Mouse (Mus musculus): ENCODE results near the gene Dab2.

Gene Dab2

GRCm38 (mm10) chr15:6391886-6392285 is 92.3 kb downstream of the Dab2 start:
- DNase-seq (ENCODE audit: low spot score in 2 of 2): no peak

- no peak for DNase-seq (ENCODE audit: low spot score in 2 of 2)
These were observed 94.0 kb downstream of the Dab2 start for GRCm38 (mm10) chr15:6393624-6394023.

DNA sequence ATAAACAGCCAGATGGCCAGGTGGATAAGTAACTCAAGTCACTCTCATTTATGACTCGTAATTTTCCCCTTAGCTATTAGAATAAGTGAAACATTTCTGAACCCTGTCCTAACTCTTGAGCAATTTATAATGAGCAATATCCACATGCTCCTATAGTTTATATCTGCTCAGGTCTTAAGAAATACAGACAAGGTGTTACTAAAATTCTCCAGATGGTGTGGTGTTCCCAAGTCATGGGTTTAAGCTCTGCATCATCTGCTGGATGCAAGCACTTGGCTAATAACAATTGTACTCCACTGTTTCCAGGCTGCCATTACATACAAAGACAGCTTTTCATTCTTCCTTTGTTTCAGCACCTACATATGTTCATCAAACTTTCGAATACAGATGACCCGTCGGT is 98.6 kb downstream of the Dab2 start:
- no peak for DNase-seq (ENCODE audit: low spot score in 2 of 2)

DNA sequence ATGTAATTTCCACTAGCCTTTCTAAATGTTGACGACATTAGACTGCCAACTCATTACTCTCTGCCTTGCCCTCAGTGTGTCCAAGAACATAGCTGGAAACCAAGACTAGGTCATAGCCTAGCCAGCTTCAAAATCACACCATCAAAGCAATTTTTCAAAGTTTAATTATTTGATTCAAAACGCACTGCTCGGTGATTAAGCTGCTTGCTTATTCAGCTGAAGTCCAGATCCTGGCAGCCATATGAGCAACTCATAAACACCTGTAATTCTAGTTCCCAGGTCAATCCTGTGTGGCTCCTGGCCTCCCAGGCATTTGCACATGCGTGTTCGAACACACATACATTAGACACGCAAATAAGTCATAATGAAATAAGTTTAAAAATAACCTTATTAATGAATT is 99.3 kb downstream of the Dab2 start:
- no peak for DNase-seq (ENCODE audit: low spot score in 2 of 2)

GRCm38 (mm10) chr15:6400115-6400514 is 100.5 kb downstream of the Dab2 start:
- no peak for DNase-seq (ENCODE audit: low spot score in 2 of 2)

DNA sequence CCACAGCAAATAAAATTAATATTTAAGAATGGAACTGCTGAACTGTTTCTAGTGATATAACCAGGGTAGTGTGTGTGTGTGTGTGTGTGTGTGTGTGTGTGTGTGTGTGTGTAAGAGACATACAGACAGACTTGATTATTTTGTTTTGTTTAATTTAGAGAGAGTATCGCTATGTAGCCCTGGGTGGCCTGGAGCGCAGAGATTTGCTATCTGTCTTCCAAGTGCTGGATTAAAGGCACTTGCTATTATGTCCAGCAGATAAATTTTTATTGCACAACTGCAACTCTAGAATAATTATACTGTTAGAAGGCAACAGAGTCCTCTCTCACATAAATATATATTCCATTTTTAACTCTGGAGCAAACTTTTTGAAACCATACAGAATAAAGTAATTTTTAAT is 102.8 kb downstream of the Dab2 start:
- DNase-seq (ENCODE audit: low spot score in 2 of 2): no peak

- no peak for DNase-seq (ENCODE audit: low spot score in 2 of 2)
These were observed 104.6 kb downstream of the Dab2 start for GRCm38 (mm10) chr15:6404172-6404571.

DNA sequence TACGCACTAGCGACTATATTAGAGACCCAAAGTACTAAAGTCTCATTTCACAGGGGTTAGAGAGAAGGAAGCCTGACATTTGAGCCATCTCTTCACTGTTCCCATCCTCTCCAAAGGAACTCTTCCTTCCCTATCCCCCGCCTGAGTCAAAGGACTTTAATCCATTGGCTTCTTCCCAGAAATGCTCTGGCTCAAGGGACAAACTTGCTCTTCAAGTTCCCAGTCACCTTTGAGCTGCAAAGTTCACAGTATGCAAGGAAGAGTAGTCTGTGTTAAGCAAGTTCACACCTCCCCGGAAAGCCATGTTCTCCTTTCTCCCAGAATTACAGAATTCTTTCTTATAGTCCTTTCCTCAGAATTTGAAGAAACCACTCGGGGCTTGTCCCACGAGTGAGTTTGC is 107.2 kb downstream of the Dab2 start:
- no peak for DNase-seq (ENCODE audit: low spot score in 2 of 2)

DNA sequence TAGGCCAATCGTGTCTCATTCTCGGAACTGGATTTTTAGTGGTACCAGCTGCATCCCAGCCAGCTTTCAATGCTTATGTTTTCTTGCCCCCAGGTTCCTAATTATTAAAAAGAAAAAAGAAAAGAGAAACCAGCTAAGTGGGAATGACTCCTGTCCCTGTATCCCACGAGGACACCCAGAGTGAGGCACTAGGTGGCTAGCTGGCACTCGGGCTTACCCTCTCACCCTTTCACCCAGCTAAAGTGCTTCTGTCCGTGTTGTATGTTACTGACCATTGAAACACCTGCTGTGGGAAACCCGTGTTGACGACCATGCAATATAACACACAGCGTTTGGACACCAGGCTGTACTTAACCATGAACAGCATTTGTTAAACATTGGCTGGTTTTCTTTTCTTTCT is 109.4 kb downstream of the Dab2 start:
- DNase-seq (ENCODE audit: low spot score in 2 of 2): no peak

- DNase-seq (ENCODE audit: low spot score in 2 of 2): no peak
These were observed 110.6 kb downstream of the Dab2 start for GRCm38 (mm10) chr15:6410161-6410560.

DNA sequence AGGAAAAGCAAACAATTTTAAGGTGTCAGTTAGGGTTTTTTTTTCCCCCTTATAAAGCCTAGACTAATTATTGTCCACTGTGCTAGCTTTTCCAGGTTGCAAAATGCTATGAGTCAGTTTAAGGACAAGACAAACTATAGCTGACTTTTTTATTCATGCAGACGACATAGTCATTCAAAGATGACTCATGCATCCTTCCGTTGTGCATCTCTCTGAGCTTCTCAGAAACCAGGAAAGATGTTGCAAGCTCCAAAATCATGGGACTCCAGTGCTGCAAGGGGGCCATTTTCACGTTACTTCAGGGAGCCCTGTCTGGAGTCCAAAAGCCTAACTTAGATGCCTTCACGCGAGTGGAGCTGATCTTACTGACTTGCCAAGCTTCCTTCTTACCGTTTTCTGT is 111.7 kb downstream of the Dab2 start:
- DNase-seq (ENCODE audit: low spot score in 2 of 2): no peak

DNA sequence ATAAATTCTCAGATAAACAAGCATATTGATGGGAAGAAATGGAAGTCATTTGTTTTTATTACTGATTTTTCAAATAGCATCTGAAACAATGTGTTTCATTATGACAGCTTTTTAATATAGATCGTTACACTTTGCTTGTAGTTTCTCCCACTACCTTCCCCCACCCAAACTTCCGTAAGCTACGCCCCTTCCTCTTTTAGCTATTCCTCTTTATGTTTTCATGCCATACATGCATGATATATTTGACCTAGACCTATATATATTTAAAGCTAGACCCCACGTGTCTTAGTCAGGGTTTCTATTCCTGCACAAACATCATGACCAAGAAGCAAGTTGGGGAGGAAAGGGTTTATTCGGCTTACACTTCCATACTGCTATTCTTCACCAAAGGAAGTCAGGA is 115.7 kb downstream of the Dab2 start:
- DNase-seq (ENCODE audit: low spot score in 2 of 2): no peak

DNA sequence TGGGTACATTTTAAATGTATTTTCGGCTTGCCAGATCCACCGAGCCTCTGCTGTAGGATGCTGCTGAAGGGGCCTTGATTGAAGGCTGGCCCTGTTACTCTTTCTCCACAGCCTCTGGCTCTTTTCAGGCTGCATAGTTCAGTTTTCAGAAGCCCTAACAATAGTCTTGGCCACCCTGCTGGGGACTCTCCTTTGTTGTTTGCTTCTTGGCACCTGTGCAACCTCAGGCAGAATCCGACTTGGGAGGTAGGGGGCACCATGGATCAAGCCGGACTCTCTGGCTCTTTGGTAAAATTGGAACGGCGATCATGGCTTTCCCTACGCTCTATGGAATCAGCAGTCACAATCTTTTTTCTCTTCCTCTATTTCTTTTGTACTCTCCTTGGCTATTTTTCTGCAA is 132.2 kb downstream of the Dab2 start:
- no peak for DNase-seq (ENCODE audit: low spot score in 2 of 2)

GRCm38 (mm10) chr15:6432411-6432810 is 132.8 kb downstream of the Dab2 start:
- DNase-seq (ENCODE audit: low spot score in 2 of 2): peak in 1 of 2 experiments; percentile 19

- no peak for DNase-seq (ENCODE audit: low spot score in 2 of 2)
These were observed 135.7 kb downstream of the Dab2 start for GRCm38 (mm10) chr15:6435281-6435680.

DNA sequence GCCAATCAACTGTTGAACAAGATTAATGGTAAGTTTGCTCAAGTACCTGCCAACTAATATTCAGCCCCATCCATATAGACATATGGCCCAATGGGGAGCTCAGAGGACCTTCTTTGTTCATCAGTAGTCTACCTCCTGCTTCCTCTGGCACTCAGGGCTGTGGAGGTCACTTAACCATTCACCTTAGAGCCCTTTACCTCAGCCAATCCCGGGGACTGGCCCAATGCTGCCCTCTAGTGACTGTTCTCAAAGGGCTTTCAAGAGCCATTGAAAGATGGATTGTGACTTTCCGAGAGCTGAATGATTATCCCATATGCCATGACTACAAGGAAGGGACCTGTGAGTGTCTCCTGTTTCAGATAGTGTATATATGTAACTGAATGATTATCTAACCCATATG is 136.2 kb downstream of the Dab2 start:
- DNase-seq (ENCODE audit: low spot score in 2 of 2): peak; percentile 26 to 30

DNA sequence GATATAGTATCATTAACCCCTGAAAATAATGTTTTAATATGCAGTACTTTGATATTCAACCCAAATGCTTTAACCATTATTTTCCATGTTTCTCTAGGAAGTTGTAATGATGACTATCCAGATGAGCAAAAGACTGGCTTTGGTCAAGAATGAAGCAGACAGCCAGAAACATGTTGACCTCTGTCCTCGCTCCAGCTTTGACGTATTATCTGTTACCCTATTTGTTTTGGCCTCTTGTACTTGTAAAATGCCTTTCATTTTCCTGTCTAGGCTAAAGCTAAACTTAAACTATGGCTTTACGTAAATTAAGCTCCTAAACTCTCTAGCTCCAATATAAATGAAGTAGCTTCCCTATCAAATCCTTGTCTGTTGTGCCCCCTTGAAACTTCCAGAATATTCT is 139.1 kb downstream of the Dab2 start:
- DNase-seq (ENCODE audit: low spot score in 2 of 2): no peak

- no peak for DNase-seq (ENCODE audit: low spot score in 2 of 2)
These were observed 144.9 kb downstream of the Dab2 start for GRCm38 (mm10) chr15:6444452-6444851.

GRCm38 (mm10) chr15:6445135-6445534 is 145.5 kb downstream of the Dab2 start, which contains the start of gene C9:
C9 (plus strand) TSS chr15:6445327.
- no peak for DNase-seq (ENCODE audit: low spot score in 2 of 2)

GRCm38 (mm10) chr15:6446181-6446580 is 146.6 kb downstream of the Dab2 start:
- DNase-seq (ENCODE audit: low spot score in 2 of 2): no peak

GRCm38 (mm10) chr15:6448892-6449291 is 149.3 kb downstream of the Dab2 start:
- no peak for DNase-seq (ENCODE audit: low spot score in 2 of 2)

DNA sequence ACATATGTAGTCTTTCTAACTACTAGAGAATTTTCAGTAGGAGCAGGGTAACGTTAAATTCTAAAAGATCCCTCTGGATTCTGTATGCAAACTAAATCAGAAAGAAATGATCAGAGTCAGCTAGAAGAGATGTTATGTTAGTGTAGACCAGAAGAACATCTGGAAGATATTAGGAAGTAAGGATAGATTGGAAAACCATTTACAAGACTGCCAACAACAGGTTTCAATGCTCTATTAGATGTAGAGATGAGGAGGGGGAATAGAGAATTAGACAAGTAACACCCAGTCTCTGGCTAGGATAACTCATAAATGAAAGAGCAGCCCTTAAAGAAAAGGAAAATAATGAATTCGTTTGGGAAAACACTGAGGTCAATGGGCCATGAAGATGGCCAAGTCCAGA is 154.9 kb downstream of the Dab2 start:
- DNase-seq (ENCODE audit: low spot score in 2 of 2): no peak

- no peak for DNase-seq (ENCODE audit: low spot score in 2 of 2)
These were observed 161.8 kb downstream of the Dab2 start for GRCm38 (mm10) chr15:6461381-6461780.

DNA sequence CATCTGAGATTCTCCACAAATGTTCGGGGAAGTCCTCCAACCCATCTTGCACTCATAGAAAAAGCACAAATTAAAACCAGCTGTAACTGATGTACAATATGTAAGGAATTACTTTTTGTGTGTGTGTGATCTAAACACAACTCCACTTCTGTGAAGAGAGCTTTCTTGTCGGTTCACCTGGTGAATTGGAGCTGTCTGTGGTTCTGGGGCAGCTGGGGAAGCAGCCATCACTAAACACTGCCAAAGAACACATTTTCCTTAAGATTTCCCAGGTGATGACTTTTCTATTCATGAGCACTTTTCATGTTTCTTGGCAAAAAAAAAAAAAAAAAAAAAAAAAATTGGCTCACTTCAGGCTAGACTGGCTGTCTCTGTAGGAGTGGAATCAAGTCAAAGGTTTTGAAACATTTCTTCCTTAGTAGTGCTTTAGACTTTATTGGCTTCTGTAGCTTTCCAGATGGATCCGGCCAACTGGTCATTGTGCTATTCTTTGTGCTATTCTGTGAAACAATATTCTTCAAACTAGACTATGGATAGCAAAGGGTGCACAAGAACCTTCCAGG is 163.9 kb downstream of the Dab2 start:
- DNase-seq (ENCODE audit: low spot score in 2 of 2): no peak

All from frontal cortex, postnatal 36 days (tissue).